Mouse (Mus musculus): ENCODE measurements around the gene Rab5b.

DNA sequence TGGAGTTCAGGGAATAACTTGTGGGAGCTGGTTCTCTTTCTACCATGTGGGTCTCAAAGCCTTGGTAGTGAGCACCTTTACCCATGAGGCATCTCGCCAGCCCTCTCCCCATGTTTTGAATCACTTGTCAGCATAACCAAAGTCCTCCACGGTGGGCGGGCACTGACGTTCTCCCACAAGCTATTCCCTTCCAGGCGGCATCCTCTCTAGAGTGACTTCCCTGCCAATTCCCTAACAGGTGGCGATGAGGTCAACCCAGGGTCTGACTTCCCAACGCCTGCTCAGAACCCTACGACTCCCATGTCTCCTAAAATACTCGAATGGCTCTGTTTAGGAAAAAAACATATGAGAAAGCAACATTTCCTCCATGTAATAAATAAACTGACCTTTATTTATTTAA, 38.2 kb downstream of the Rab5b start:
- no peak for TF ChIP-seq CTCF (IDR thresholded peaks at IDR 0.05; ENCODE audit: borderline replicate concordance, extremely low read depth, insufficient read depth, insufficient read length)
- no peak for TF ChIP-seq POLR2A (IDR thresholded peaks at IDR 0.05; ENCODE audit: borderline replicate concordance, extremely low read depth, insufficient read depth, insufficient read length, poor library complexity, severe bottlenecking)

Measured in brain, embryonic 14.5 days (tissue).